Mouse (Mus musculus): ENCODE data around the gene Mtmr3. TPM values are rescaled to one million over a fixed set of nuclear protein-coding genes. Genes with fewer than 3 reads are reported as not detected.
"Not testable (repeated sequence)": the region's sequence is repeated elsewhere in the genome, so short reads cannot be mapped to it uniquely, and the experiment has no call there.

Gene Mtmr3
- polyA plus RNA-seq, 1 experiment from 2014 or later = 32.2 TPM

DNA sequence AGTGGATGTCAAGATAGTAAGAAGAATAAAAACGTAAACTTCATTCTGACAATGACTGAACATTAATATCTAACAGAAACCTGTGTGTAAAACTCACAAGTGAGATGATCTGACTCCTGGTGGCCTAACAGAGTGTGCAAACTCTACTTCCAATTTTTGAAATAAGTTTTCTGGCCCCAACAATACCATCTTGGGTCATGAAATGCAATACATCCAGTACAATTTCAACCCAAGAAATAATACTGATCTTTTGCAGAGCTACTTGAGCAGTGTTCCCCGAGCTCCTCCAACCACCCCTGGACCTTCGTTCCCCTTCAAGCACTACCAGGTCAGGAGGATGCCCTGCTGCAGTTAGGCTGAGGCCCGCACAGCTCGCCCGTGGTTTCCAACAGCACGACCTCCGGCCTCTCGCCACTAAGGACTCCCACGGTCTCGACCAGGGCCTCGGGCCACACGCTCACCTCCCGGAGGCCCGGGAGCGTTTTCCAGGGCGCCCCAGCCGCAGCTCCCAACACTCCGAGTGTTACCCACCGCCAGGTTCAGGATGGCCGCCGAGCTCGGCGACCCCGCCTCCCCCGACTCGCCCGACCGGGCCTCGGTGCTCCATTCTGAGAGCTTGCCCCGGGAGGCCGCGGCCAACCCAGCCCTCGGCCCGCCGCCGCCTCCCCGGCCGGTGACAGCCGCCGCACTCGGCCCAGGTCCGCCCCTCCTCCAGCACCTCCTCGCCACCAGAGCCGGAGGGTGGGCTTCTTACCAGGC, 635 bp downstream of the Mtmr3 start:
- ATAC-seq = peak; percentile 92
- Histone ChIP-seq H3K4me2 (peak overlapping the region; percentile 80), H3K9me3 (replicated peaks) (no peaks in the 10 kb centered on the region), H3K27ac (peak overlapping the region; percentile 90), H3K4me1 (peaks cover 29% of the 10 kb centered on the region), H3K4me3 (peak overlapping the region; percentile 99), H3K9ac (peak overlapping the region; percentile 97), H3K36me3 (ENCODE audit: poor library complexity, severe bottlenecking) (no peaks in the 10 kb centered on the region), H3K27me3 (no peaks in the 10 kb centered on the region)
- 2% methylated on average over 45 of the region's 45 CpGs for WGBS

- no peak for ATAC-seq
- no peaks in the 10 kb centered on the region for H3K9me3 ChIP-seq (replicated peaks)
- peak overlapping the region; percentile 80 for H3K4me2 ChIP-seq
- no peaks in the 10 kb centered on the region for H3K27me3 ChIP-seq
- no peaks in the 10 kb centered on the region for H3K36me3 ChIP-seq (ENCODE audit: poor library complexity, severe bottlenecking)
- peak overlapping the region; percentile 97 for H3K9ac ChIP-seq
- peak overlapping the region; percentile 99 for H3K4me3 ChIP-seq
- H3K4me1 ChIP-seq = peaks cover 29% of the 10 kb centered on the region
- H3K27ac ChIP-seq = no peak overlapping the region
- WGBS = 19% methylated on average over 5 of the region's 5 CpGs
Observed at GRCm38 (mm10) chr11:4593491-4593848, 1.2 kb downstream of the Mtmr3 start.

DNA sequence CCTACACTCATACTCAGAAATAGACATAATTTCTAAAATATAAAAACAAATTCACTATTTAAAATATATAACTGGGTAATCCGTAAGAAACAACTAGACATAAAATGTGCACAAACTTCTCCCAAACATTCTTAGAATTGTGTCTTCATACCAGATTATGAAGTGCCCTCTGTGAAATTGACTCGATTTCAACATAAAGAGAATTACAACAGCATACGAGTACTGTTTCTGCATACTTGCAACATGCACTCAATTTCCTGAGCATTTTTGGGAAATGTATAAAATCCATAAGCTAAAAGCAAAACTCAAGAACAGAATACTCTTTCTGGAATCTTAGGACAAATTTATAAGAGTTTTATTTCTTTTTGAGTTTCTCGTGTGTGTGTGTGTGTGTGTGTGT, 2.9 kb downstream of the Mtmr3 start:
- no peak overlapping the region for H3K4me2 ChIP-seq
- no peak for ATAC-seq
- H3K27ac ChIP-seq = no peak overlapping the region
- no peak overlapping the region for H3K9ac ChIP-seq
- H3K4me3 ChIP-seq = no peak overlapping the region
- 0 out of 2 replicates have a peak, but pooled peaks cover 5% of the 10 kb centered on the region for H3K36me3 ChIP-seq (ENCODE audit: poor library complexity, severe bottlenecking)
- 85% methylated on average over 4 of the region's 4 CpGs for WGBS
- peaks cover 29% of the 10 kb centered on the region for H3K4me1 ChIP-seq
- no peaks in the 10 kb centered on the region for H3K27me3 ChIP-seq
- no peaks in the 10 kb centered on the region for H3K9me3 ChIP-seq (replicated peaks)

GRCm38 (mm10) chr11:4578682-4579081, 16.0 kb downstream of the Mtmr3 start:
- H3K4me3 ChIP-seq = no peak overlapping the region
- no peak overlapping the region for H3K9ac ChIP-seq
- no peak for ATAC-seq
- no peak overlapping the region for H3K4me2 ChIP-seq
- peaks cover 11% of the 10 kb centered on the region; the same call in 1 of the 2 replicates for H3K4me1 ChIP-seq
- H3K27ac ChIP-seq = no peak overlapping the region
- H3K9me3 ChIP-seq (replicated peaks) = no peaks in the 10 kb centered on the region
- 81% methylated on average over 2 of the region's 2 CpGs for WGBS
- H3K36me3 ChIP-seq (ENCODE audit: poor library complexity, severe bottlenecking) = no peaks in the 10 kb centered on the region
- H3K27me3 ChIP-seq = no peaks in the 10 kb centered on the region

DNA sequence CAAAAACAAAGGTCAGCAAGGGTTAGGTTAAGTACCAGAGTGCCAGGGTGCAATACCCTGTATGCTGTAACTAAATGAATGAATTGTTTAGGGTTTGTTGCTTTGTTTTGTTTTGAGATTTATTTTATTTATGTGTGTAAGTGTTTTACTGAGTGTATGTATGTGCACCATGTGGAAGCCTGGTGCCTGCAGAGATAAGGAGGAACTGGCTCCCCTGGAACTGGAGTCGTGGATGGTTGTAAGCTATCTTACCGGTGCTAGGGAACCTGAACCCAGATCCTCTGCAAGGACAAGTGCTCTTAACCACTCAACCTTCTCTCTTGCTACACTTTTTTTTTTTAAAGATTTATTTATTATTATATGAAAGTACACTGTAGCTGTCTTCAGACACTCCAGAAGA, 17.6 kb downstream of the Mtmr3 start:
- H3K27ac ChIP-seq = no peak overlapping the region
- H3K4me3 ChIP-seq = no peak overlapping the region
- no peak overlapping the region for H3K4me2 ChIP-seq
- H3K4me1 ChIP-seq = peaks cover 11% of the 10 kb centered on the region; the same call in 1 of the 2 replicates
- no peaks in the 10 kb centered on the region for H3K27me3 ChIP-seq
- 94% methylated on average over 2 of the region's 2 CpGs for WGBS
- H3K9ac ChIP-seq = no peak overlapping the region
- no peak for ATAC-seq
- H3K9me3 ChIP-seq (replicated peaks) = no peaks in the 10 kb centered on the region
- H3K36me3 ChIP-seq (ENCODE audit: poor library complexity, severe bottlenecking) = no peaks in the 10 kb centered on the region

DNA sequence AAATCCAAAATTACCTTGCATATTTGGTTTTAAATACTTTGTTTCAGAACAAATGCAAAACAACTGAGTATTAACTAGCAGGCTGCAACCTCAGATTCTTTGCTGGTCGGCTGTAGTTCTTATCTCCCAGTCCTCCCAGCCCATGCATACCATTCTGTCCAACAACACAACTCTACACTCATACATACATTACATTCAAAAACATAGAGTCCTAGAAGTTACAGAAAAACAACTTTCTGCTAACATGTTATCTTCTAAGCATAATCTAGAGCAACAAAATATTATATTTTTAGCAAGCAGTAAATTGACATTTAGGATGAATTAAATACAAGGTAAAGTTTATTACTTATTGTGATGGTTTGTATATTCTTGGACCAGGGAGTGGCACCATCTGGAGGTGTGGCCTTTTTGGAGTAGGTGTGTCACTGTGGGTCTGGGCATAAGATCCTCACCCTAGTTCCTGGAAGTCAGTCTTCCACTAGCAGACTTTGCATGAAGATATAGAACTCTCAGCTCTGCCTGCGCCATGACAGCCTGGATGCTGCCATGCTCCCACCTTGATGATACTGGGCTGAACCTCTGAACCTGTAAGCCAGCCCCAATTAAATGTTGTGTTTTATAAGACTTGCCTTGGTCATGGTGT, 18.5 kb downstream of the Mtmr3 start:
- peaks cover 11% of the 10 kb centered on the region; the same call in 1 of the 2 replicates for H3K4me1 ChIP-seq
- not testable (repeated sequence) for H3K27me3 ChIP-seq; H3K4me2 ChIP-seq; H3K9ac ChIP-seq; H3K9me3 ChIP-seq (replicated peaks); H3K27ac ChIP-seq; H3K36me3 ChIP-seq (ENCODE audit: poor library complexity, severe bottlenecking); H3K4me3 ChIP-seq; ATAC-seq
- 85% methylated on average over 2 of the region's 2 CpGs for WGBS

DNA sequence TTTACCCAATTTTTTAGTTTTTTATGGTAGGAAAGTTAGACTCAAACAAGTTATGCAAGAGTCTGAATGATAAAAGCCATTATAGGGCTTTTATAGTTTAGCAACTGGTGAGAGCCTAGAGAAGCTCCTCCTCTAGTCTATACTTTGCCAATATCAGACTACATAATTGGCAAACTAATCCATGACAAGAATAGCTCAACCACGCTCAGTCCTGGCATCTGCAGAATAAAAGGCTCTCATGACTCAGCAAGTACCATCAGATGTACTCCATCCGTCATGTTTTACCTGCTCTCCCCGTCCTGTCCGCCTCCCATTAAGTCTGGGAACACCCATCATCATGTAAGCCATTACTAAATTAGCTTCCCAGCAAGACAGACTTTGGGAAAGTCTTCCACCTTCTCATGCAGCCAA, 23.2 kb downstream of the Mtmr3 start:
- no peak overlapping the region for H3K4me2 ChIP-seq
- no peak overlapping the region for H3K27ac ChIP-seq
- peaks cover 6% of the 10 kb centered on the region; the same call in 1 of the 2 replicates for H3K4me1 ChIP-seq
- H3K4me3 ChIP-seq = no peak overlapping the region
- H3K9me3 ChIP-seq (replicated peaks) = no peaks in the 10 kb centered on the region
- no peaks in the 10 kb centered on the region for H3K36me3 ChIP-seq (ENCODE audit: poor library complexity, severe bottlenecking)
- H3K27me3 ChIP-seq = no peaks in the 10 kb centered on the region
- ATAC-seq = no peak
- H3K9ac ChIP-seq = no peak overlapping the region
- 79% methylated on average over 4 of the region's 4 CpGs for WGBS

- Histone ChIP-seq H3K4me3 (no peak overlapping the region), H3K27ac (no peak overlapping the region), H3K9ac (no peak overlapping the region), H3K9me3 (replicated peaks) (no peaks in the 10 kb centered on the region), H3K36me3 (ENCODE audit: poor library complexity, severe bottlenecking) (peaks cover 4% of the 10 kb centered on the region; the same call in 1 of the 2 replicates), H3K4me1 (no peaks in the 10 kb centered on the region), H3K27me3 (no peaks in the 10 kb centered on the region), H3K4me2 (no peak overlapping the region)
- ATAC-seq = no peak
- 93% methylated on average over 6 of the region's 6 CpGs for WGBS
Observed at GRCm38 (mm10) chr11:4566333-4566732, 28.3 kb downstream of the Mtmr3 start.

DNA sequence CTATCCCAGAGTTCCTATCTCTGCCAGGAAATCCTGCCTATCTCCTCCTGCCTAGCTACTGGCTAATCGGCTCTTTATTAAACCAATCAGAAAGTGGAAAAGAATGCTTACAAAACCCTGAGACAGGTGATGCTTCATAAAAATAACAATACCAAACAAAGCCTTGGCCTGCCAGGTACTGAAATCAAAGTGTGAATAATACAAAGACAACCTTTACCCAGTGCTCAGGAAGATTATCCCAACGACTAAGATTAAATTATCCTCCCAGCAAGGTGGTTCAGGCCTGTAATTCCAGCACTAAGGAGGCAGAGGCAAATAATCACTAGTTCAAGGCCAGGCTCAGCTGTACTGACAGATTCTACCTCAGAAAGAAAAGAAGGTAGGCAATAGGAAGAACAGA, 29.1 kb downstream of the Mtmr3 start:
- no peaks in the 10 kb centered on the region for H3K4me1 ChIP-seq
- no peaks in the 10 kb centered on the region for H3K9me3 ChIP-seq (replicated peaks)
- no peak for ATAC-seq
- 88% methylated on average over 2 of the region's 2 CpGs for WGBS
- no peaks in the 10 kb centered on the region for H3K27me3 ChIP-seq
- H3K4me2 ChIP-seq = no peak overlapping the region
- no peak overlapping the region for H3K4me3 ChIP-seq
- H3K36me3 ChIP-seq (ENCODE audit: poor library complexity, severe bottlenecking) = peaks cover 4% of the 10 kb centered on the region; the same call in 1 of the 2 replicates
- no peak overlapping the region for H3K27ac ChIP-seq
- no peak overlapping the region for H3K9ac ChIP-seq

- no peak overlapping the region for H3K4me3 ChIP-seq
- H3K4me2 ChIP-seq = no peak overlapping the region
- no peak overlapping the region for H3K9ac ChIP-seq
- H3K36me3 ChIP-seq (ENCODE audit: poor library complexity, severe bottlenecking) = no peaks in the 10 kb centered on the region
- ATAC-seq = no peak
- WGBS = 92% methylated on average over 2 of the region's 2 CpGs
- no peak overlapping the region for H3K27ac ChIP-seq
- no peaks in the 10 kb centered on the region for H3K27me3 ChIP-seq
- no peaks in the 10 kb centered on the region for H3K4me1 ChIP-seq
- no peaks in the 10 kb centered on the region for H3K9me3 ChIP-seq (replicated peaks)
Observed at GRCm38 (mm10) chr11:4553274-4554063, 41.2 kb downstream of the Mtmr3 start.

- Histone ChIP-seq H3K4me2 (no peak overlapping the region), H3K4me3 (no peak overlapping the region), H3K9ac (no peak overlapping the region), H3K4me1 (0 out of 2 replicates have a peak, but pooled peaks cover 4% of the 10 kb centered on the region), H3K27ac (no peak overlapping the region), H3K36me3 (ENCODE audit: poor library complexity, severe bottlenecking) (no peaks in the 10 kb centered on the region), H3K27me3 (no peaks in the 10 kb centered on the region), H3K9me3 (replicated peaks) (no peaks in the 10 kb centered on the region)
- WGBS = 96% methylated on average over 4 of the region's 4 CpGs
- no peak for ATAC-seq
Observed at GRCm38 (mm10) chr11:4547569-4547968, 47.1 kb downstream of the Mtmr3 start.

DNA sequence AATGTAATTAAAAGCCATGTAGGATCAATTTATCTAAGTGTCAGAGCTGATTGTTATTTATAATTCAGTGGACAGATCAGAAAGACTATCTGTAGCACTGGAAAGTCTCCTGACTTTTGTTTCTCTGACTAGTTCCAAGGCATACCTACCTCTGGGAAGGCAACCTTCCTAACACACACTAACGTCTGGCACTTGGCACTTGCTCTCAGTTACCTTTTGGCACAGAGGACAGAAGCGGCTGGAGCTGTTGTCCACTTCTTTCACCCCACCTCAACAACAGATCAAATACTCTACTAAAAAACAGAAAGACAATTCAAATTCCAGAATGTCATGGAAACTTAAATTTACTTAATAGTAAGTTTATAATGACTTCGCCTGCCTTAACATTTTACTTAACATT, 48.7 kb downstream of the Mtmr3 start:
- Histone ChIP-seq H3K9me3 (replicated peaks) (no peaks in the 10 kb centered on the region), H3K9ac (no peak overlapping the region), H3K36me3 (ENCODE audit: poor library complexity, severe bottlenecking) (no peaks in the 10 kb centered on the region), H3K4me3 (no peak overlapping the region), H3K27me3 (no peaks in the 10 kb centered on the region), H3K4me2 (no peak overlapping the region), H3K4me1 (0 out of 2 replicates have a peak, but pooled peaks cover 4% of the 10 kb centered on the region), H3K27ac (no peak overlapping the region)
- 77% methylated on average over 3 of the region's 3 CpGs for WGBS
- no peak for ATAC-seq
